Mouse (Mus musculus): ENCODE measurements around the gene Stk39.
A peak's percentile ranks its signal among the peaks of the same experiment; 100 is the strongest.

The Stk39 gene

DNA sequence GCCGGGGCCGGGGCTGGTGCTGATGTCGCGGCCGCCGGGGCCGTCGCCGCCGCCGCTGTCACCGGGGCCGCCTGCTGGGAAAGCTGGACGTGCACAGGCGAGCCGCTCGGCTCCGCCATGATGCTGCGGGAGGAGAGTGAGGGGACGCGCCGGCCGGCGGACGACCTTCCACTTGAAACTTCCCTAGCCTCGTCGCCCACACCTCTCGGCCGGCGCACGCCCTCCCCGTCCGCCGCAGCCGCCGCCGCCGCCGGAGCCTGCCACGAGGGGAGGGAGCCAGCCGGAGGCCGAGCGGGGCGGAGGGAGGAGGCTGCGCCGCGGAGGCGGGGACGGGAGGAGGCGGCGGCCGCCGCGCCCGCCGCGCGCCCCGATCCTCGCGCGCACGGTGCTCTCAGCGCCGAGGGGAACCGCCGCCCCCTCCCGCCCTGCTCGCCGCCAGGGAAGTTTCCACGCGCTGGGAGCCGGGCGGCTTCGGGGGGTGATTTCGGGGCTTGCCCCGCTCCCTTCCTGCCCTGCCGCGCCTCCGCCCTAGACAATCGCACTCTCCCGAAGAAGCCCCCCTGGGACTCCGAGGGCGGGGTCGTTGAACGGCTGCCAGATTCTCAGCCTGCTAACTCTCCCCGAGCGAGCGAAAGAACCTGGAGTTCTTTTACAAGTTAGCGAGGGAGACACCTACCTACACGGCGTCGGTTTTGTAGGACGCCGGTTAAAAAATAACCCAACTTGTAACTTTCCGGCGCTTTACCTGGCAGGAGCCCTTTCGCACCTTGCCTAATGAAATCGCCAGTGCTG, at the start of gene Stk39:
Gene Stk39, minus strand, starts transcription at position 510 of the 792 bp plus-strand sequence.
- DNase-seq (ENCODE audit: low spot score) = peak; percentile 14

DNA sequence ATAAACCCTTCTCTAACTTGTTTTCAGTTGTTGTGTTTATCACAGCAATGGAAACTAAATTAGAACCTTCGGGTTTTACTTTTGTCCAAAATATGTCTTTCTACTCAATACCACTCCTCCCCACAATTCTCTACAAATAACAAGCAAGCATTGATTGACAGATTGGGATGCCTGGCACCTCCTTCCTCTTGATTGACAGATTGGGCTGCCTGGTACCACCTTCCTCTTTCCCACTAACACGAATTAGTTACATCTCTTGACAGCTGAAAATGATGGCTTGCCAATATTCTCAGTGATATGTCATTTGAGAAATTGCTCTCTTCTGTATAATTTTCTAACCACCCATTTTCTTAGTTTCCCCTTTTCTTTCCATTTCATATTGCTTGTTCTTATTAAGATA, 43.3 kb upstream of the Stk39 start:
- no peak for DNase-seq (ENCODE audit: low spot score)

DNA sequence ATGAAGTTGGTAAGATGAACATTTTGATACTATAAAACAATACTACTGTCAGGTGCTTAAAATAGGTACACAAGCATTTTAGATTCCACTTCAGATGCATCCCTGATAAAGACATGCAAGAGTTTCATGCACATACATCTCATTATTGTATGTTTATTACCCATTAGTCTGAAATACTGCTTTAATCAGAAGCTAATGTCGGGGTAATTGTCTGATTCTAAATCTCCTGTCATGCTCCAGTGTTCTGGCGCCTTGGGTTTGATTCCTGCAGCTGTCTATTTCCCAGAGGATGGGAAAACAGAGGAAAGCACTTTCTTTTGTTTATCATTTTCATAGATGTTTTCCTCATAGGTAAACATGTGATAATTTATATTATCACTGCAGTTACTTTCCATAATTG, 31.1 kb upstream of the Stk39 start:
- DNase-seq (ENCODE audit: low spot score) = no peak

DNA sequence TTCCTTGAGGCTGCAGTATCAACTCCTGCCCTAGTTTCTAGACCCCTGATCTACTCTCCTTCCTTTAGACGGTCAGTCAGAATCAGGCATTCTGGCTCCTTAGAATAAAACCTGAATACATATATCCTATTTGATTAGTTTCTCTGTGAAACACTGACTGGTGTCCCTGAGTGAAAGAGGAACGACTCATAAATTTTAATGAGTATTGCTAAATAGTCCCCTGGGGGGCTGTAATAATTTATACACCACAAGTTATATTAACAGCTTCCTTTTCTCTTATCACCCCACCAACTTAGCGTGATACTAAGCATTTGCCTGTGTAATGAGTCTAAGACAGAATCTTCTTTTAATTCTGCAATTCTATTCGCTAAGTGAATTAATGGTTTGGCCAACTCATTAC, 30.7 kb upstream of the Stk39 start:
- no peak for DNase-seq (ENCODE audit: low spot score)

DNA sequence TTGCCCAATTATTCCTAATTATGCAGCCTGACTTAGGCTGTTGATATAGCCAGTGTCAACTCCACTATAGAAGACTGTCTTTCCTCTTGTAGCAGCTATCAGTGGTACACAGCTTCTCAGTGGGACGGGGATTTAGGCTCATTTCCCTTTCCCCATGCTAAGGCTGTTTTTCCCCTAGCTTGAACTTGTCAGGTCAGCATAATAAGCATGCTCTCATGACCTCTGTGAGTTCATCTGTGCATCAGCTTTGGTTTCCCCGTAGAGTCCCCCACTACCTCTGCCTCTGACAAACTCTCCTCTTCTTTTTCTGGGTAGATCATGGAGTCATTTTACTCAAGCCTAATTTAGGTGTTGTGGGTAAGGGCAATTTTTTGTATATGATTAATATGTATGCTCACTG, 30.2 kb upstream of the Stk39 start:
- DNase-seq (ENCODE audit: low spot score) = no peak

DNA sequence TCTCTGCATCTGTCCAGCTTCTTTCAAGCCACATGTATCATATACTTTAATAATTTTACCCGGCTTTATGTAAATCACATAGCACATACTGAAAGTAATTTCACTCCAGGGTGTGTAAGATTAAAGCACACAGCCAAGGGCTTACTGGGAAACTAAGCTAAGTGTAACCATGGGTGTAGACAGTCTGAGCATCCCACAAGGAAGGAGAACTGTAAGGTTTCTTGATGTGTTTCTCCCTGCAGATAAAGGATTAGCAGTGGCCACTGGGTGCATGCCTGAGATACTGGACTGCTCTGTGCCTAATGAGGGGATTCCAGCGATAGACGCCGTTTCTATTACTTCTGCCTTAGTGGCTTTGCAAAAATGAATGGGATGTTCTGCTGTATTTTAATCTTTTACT, 14.2 kb upstream of the Stk39 start:
- DNase-seq (ENCODE audit: low spot score) = no peak

DNA sequence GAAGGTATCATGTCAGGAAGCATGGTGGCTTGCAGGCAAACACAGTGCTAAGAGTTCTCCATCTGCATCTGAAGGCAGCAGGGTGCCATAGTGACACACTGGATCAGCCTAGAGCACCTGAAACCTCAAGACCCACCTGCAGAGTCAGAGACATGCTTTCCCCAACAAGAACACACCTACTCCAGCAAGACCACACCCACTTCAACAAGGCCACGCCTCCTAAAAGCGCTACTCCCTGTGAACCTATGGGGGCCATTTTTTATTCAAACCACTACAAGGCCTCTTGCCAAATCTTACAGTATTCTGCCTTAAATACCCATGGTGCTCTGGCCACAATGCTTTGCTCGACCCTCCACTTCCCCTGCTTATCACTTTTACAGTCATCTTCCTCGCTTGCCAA, 13.1 kb upstream of the Stk39 start:
- DNase-seq (ENCODE audit: low spot score) = no peak

DNA sequence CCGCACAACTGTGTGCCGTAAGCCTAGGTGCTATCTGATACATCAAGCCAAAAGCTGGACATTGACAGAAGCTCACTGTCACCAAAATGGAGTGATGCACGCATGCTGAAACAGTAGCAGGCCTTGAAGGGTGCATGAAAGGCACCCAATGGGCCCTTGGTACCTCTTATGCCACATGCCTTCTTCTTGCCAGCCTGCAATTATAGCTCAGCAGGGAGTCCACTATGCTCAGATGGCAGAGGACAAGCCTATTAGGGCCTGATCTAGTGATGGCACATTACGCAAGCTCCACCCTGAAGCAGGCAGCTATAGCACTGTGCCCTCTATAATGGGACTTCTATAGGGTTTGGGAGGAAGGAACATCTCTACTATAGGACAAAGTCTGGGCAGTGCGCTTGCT, 10.8 kb upstream of the Stk39 start:
- DNase-seq (ENCODE audit: low spot score) = no peak

DNA sequence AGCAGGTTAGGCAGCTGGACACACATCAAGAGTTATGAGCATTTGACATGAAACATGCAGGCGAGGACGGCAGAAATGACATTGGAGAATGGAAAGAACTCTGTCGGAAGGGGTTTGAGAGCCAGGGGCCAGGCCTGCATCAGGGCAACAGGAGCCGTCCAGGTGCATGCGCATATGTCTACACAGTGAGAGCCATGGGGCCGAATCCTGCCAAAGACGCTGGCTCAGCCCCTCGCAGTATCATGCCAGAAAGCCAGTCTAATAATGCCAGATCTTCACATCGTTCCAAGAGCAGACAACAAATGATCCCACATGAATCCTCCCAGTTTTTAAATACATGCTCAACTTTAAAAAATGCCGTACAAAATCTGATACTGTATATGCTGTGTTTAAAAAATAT, 7.8 kb upstream of the Stk39 start:
- DNase-seq (ENCODE audit: low spot score) = no peak

DNA sequence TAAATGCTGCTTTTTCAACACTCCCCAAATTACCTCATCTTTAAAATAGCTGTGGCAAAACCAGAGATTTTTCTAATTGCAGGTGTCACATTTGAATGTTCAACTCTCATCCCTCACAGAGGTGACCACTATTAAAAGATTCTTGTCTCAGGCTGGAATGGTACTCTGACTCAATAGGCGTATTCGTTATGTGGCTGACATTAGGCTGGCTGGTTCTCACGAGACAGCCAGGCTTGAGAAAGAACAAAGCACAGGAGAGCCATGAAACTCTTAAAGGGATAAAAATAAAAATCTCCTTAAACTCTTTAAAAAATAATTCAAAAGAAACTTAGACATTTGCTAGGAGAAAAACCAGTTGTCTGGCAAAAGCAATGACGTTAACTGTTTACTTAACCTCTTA, 853 bp upstream of the Stk39 start:
- DNase-seq (ENCODE audit: low spot score) = no peak

DNA sequence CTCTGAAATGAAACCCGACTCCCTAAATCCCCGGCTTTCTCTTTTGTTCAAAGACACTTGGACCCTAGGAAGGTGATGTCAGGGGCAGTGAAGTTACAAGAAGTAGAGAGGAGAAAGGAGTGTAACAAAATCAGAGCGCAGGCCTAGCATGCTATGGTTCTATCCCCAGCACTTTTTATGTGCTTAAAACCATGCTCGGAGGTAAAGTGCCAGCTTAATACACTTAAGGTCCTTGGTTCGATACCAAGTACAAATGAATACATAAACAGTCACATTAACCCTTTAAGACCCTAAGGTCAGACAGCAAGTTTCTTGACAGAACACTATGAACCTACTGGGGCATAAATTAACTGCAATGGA, 463 bp upstream of the Stk39 start:
- no peak for DNase-seq (ENCODE audit: low spot score)

DNA sequence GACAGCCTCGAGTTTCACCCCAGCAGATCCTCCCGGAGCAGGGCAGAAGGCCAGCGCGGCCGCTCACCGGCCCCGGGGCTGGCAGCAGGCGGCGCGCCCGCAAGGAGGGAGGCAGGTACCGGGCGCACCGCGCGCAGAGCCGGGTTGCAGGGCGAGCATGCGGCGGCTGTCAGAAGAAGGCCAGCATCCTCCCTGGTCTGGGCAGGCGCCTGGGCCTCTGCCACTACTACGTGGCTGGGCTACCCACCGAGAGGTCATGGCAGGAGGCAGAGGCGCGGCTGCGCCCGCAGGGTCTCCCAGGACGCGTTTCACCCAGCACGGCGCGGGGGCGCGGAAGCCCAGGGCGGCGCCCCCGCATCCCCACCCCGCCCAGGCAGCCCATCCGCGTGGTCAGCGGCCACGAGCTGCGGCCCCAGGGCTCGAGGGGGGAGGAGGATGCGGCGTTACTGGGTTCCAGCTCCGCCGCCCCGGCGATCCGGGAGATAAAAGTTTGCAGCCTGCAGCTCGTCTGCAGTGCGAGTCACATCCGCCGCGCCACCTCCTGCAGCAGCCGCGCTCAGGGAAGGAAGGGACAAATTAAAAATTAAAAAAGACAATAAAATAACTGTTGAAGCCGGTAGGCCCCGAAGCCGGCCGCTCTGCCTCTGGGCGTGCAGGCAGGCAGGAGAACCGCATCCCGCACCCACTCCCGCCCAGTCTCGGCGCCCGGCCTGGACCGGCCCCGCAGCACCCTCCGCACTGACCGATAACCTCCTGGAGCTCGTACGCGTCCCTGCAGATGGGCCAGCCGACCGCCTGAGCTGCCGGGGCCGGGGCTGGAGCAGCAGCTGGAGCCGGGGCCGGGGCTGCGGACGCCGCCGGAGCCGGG, 943 bp downstream of the Stk39 start:
- DNase-seq (ENCODE audit: low spot score) = no peak

DNA sequence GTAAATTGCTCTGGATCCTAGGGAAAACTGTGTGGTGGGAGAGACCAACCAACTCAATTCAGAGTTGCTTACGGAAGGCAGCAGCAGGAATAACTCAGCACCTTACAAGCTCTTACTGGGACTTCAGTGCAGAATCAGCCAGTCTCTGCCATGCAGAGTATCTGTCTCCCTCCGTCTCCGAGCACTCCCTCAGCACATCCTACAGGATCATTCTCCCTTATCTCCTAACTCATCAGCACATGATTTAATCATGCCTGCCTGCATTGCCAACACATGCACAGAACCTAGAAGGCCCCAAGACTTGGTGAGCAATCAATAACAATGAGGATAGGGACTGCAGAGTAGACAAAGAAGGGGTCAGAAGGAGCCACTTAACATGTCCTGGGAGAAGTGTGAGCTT, 2.6 kb downstream of the Stk39 start:
- DNase-seq (ENCODE audit: low spot score) = no peak

DNA sequence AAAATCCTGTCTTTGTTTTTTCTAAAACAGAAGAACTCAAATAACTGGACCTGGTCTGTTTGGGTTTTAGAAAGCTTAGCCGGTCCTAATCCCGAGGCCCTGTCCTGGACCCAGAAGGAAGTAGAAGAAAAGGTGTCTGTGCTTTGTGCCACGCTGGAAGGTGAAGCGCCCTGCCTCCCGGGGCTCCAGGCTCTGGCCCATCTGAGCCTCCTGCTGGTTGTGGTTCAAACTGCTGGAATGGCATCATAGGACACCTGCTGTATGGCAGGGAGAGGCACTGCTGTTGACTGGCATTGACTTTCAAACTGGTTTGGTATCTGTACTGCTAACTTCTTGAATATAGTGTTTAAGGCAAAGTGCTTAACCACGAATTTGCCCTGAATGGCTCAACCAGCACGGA, 3.4 kb downstream of the Stk39 start:
- no peak for DNase-seq (ENCODE audit: low spot score)

DNA sequence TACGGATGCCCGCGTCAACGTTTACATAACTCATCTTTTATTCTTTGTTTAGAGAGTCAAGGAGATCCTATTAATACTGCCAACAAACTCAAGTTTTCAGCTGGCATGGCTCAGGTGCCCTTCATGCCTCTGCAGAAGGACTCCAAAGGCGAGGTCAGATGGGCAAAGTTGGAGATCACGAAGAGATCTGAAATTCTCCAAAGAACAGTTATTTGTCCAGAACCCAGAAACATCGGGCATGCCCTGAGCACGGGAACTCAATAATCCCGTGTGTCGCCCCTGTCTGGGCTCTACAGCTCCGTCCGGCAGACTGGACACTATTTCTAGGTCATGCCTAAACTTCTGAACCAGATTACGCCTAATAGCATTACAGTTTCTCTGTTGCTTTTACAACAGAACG, 3.8 kb downstream of the Stk39 start:
- DNase-seq (ENCODE audit: low spot score) = no peak

DNA sequence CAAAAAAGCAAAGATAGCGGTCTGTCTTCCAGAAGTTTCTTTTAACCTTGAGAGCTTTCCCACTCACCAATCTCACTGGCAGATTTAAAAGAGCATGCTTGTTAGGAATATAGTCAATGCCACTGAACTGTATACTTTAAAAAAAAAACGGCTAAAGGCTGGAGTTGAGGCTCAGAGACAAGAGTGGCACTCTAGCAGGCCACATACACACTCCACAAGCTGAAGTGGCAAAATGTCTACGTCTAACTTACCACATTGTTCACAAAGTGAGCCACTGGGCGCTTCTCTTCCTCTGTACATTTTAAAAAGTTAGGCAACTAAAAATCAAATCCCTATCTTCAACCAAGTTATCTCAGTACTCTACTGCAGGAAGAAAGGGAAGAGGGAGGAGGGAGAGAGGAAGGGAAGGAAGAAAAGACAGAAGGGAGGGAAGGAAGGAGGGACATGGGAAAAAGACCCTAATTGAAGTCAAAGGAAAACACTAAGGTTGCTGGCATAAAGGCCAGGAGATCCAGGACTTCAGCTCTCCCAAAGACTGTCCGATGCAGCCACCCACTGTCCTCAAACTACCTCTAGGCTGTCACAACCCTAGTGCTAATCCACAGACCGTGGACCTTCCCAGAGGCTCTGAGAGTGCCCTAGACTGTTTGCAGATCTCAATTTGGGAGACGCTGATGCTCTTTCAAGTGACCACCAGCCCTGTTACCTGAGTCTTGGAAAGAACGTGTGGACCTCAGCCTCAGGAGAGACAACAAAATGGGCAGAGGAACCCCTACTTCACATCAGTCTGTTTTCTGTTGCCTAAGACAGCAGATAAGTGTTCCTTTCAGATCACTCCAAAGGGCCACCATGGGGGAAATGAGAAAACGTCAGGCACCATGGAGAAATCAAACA, 4.7 kb downstream of the Stk39 start:
- no peak for DNase-seq (ENCODE audit: low spot score)

DNA sequence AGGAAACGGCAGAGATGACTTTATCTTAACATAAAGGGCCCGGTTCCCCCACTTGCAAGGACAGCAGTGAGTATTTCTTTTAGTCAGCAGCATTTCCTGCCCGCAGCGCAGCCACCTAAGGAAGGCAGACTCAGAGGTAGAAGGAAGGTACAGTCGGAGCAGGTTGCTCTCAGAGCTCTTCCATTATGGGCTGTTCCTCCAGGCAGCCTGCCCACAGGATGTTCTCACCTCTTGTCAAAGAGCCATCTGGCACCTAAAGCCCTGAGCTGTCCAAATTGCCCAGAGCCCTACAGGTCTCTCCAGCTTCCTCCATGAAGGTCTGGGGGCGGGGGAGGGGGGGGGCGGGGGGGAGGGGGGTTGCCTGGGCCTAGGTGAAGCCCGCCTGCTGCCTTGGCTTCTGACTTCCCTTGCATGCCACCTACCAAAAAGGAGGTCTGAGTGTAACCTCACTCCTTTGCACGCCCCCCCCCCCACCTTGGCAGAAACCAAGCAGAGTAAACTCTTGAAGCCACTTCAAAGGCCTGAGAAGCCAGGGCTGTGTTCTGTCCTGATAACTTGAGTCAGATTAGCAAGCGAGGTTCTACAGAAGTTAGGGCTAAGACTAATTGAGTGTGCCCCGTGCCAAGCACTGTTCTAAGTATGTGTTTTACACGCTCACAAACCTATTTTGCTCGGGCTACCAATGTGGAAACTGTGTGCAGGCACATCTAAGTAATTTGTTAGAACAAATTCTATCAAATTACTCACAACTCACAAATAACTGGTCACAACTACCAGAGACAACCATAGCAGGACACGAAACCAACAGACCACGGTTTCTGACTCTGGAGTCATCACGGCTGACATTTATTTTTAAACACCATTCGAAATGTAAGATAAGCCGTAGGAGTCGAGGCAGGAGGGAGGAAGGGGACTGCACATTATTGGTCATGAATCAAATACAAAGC, 5.7 kb downstream of the Stk39 start:
- no peak for DNase-seq (ENCODE audit: low spot score)

DNA sequence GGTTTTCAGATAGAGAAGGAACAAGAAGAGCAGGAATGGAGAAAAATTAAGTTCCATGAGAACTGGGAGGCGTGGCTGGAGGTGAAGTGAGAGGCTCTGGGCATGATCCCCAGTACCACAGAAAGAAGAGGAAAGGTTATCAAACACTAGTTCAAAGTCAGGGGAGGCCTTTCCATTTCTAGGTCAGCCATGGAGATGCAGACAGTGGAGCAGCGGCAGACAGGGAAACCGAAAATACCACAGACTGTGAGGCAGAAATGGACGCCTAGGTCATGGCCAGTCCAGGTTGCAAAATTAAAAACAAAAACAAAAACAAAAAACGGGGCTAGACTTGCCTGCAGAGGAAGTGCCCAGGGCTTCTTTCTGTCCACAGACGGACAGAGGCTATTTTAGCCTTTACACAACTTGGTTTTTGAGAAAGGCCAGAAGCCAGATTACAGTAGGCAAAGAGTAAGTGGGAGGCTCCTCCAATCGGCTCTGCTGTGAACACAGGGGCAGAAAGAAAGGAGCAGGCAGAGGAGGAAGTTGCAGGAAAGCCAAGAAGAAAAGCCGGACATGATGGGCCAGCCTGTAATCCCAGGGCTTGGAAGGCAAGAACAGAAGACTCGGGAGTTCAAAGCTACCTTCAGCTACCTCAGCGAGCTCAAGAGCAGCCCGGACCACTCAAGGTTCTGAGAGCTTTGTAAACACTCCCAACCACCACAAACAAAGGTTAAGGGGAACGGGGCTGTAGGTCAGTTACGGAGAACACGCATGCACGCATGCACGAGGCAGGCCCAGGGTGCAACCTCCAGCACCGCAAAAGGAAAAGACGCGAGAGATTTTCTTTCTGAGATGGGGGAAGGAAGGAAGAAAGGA, 6.6 kb downstream of the Stk39 start:
- no peak for DNase-seq (ENCODE audit: low spot score)

DNA sequence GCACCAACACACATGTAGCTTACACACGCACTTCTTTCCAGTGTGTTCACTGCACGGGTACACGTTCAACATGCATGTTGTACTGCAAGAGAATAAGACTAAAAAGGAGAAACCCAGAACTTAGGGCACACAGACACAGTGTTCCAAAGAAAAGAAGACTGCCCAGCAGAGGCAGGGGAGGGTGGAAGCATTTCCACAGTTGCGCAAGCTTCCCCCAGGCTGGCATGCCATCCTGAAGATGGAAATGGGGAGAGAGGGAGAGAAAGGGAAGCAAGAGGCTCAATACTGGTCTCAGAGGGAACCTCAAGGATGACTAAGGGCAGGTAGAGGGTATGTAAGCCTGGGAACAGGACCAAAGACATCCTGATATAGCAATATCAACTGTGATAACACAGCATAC, 7.6 kb downstream of the Stk39 start:
- no peak for DNase-seq (ENCODE audit: low spot score)

DNA sequence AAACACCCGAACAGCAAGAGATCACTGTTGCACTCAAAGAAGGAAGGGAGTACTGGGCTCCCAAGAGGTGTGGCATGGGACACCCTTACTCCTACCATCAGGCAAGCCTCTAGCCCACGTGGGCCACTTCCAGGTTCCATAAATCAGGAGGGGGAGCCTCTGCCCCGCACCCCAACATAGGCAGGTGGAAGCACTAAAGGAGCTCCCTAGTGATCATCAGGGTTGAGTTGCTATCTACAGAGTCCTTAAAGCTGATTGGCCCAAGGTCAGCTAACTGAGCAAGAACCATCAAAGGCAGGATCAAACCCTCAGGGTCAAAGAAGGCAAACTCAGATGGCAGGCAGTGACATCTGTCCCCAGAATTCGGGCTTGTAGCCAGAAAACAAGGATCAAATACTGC, 8.3 kb downstream of the Stk39 start:
- DNase-seq (ENCODE audit: low spot score) = no peak

All from c-Kit-positive CD71-positive TER-119-positive erythroid progenitor cells, embryonic 14.5 days (primary cell).